Mouse (Mus musculus): Measurements from ENCODE around the gene Efcab12.

DNA sequence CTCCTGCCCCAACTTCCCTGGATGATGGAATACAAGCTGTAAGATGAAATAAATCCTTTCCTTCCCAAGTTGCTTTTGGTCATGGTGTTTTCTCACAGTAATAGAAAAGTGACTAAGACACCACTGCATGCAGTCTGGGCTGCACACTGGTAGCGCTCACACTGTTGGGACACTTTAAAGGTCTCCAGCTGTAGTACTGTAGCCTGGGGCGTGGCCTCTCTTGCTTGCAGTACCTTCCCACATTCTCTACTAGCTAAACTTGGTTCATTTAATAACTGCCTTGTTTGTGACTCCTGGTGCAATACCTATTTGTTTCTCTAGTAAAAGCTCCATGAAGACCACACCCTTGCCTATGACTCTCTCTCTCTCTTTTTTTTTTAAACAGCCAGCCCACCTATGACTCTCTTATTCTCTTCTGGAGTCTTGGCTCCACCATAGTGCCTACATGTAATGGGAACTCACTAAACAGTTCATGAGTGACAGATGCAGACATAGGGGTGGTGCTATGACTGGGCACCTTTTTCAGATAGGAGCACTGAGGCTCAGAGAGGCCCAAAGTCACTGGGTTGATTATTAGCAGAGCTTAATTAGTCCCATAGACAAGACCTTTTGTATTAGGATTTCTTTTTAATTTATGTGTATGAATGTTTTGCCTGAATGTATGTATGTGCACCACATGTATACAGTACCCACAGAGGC, 5.9 kb downstream of the Efcab12 start:
- no peak for TF ChIP-seq CTCF (IDR thresholded peaks at IDR 0.05; ENCODE audit: borderline replicate concordance, extremely low read depth, insufficient read depth, insufficient read length)
- TF ChIP-seq POLR2A (IDR thresholded peaks at IDR 0.05; ENCODE audit: borderline replicate concordance, extremely low read depth, insufficient read depth, insufficient read length, poor library complexity, severe bottlenecking), result no peak
